Mouse (Mus musculus): ENCODE measurements at regions not wholly inside any gene's neighbourhood (a gene's known extent, or its start where the extent isn't known, plus 50 kb on each side); places are given as distances from the start of the nearest gene placed in this dataset.

GRCm38 (mm10) chr4:30216086-30216485, 1403.2 kb downstream of the Epha7 start:
- DNase-seq, result no peak

DNA sequence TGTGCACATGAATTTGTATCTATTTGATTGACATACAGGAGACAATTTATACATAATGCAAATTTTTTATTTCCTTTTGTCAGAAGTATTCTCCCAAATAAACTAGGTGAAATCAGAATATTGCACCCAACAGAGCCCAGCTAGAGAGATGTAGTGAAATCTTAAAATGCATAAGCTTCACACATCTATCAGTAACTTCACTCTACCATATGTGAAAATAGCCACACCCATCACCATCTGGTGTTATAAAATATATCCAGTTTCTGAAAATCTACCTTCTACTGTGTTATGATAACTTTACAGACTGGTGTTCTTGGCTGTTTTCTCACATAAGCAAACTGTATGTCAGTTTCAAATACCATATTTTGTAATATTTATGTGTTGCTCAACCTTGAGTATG, 1414.2 kb downstream of the Epha7 start:
- DNase-seq, result no peak

GRCm38 (mm10) chr4:30262101-30262500, 1449.2 kb downstream of the Epha7 start:
- DNase-seq, result no peak

DNA sequence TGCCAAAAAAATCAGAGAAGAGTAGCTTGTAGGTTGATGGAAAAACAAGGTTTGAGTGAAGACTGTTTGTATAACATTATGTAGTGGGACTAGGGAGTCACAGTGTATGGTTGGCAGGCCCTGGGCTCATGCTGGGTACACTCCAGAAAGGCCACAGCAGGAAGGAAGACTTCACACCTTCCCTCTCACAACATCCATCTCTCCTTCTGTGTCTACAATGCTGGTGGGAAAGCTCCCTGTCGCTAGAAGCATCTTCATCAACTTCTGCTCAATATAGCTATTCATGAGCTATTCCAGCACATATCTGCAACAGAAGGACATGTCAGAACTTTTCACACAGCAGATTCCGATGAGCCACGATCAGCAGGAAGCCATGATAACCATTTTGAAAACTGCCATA, 1455.1 kb downstream of the Epha7 start:
- DNase-seq, result no peak

DNA sequence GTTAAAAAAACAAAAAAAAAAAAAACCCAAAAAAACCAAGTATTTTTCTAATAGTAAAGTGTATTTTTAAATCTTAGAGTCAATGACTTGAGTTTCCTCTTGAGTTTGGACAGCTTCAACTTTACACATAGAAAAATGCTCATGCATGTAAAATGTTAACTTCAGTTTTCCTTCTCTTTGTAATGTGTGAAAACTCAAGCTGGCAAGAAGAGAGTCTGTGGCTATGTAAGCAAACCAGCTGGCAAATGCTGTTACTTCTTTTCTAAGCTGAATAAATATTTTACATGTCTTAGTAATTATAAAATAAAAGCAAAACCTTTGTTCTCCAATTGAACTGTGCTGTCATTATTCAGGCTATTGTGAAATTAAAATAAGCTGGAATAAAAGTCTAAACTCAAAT, 1457.1 kb downstream of the Epha7 start:
- no peak for DNase-seq

DNA sequence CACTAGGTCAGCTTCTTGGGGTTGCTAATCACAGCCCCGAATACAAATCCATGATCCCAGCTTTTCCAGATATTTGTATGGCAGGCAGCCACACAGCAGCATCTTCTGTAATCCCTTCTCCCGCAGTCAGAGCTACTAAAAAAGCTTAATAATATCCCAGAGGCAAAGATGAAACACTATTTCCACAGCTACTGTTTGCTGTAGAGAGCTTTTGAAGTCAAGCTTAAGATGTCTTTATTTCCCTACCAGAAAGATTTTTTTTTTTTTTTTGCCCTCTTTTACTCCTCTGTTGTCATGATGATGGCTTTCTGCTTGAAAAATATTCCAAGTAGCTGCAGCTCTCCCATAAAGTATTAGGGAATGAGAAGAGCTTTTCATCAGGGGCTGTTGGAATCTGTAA, 1499.5 kb downstream of the Epha7 start:
- DNase-seq, result no peak

DNA sequence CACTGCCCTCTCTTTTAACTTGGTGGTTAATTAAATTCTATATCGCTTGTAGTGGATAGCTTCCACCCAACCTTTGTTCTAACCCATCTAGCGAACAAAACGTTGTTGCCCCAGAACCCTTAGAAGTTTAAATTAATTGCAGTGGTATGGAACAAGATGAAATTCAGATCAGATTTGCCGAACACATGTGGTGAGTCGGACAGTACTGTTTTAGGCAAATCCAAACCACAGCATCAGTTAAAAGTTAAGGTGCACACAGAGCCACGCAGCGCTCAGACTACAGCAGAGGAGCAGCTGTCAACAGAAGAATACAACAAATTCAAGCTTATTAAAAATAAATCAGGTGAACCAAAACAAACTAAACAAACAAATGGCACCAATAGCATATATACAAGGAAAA, 1500.0 kb downstream of the Epha7 start:
- no peak for DNase-seq

DNA sequence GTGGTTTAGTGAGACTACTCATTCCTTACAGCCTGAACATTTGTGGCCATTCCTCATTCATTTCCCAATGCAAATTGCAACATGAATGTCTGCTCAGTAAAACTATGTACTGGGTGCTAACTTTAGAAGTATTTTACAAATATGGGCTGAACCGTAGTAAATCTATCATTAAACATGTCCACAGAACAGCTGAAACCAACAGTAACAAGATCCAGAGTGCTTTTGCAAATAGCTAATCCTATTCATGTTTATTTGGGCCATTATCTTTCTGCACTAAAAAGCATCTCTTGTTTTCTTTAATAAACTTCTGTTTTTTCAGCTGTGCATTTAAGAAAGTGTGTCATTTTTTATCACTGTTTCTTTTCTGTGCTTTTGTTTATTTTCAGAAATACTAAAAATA, 1502.4 kb downstream of the Epha7 start:
- peak; percentile 6 for DNase-seq

- no peak for DNase-seq
Measured at GRCm38 (mm10) chr4:30316995-30317394, 1504.1 kb downstream of the Epha7 start.

DNA sequence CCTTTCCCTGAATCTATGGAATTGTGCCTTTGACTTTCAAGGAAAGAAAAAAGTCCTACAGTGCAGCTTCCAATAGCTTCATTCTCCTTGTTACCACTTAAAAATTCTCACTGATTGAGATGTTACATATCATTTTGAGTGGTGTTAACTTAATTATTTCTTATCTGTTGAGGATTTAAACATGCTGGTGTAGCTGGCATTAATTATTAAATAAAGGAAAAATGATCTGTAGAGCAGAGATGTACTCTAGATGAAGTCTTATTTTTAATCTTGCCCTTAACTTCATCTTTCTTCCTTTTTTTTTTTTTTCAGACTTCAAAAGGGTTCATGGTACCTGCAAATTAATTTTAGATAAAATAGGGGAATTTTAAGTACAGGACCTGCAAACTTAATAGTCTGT, 1507.1 kb downstream of the Epha7 start:
- DNase-seq, result no peak

DNA sequence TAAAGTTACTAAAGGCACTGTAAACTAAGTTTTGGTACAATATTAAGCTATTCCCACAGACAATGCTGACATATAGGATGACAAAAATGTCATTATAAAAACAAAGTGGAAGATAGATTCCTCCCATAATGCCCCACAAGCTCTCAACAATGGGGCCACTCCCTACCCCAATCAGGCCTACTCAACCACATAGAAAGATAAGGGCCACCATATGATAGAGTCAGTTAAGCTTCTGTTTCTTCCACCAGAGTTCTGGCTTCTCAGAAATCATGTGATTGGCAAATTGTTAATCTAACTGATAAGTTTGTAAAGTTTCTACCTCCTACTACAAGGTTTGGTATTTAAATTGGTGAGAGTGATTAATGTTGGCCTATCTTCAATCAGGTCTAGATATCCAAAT, 1534.6 kb downstream of the Epha7 start:
- no peak for DNase-seq
